Mouse (Mus musculus) cerebellum, postnatal 10 days (tissue): Measurements from ENCODE around the gene Snf8.

Source experiments
- DNase-seq, 2 experiments: peaks; one replicate each; pipeline ENCODE4 v3.0.0; 2021; ENCODE audit warnings: mixed read lengths in 2 of 2

Gene Snf8

DNA sequence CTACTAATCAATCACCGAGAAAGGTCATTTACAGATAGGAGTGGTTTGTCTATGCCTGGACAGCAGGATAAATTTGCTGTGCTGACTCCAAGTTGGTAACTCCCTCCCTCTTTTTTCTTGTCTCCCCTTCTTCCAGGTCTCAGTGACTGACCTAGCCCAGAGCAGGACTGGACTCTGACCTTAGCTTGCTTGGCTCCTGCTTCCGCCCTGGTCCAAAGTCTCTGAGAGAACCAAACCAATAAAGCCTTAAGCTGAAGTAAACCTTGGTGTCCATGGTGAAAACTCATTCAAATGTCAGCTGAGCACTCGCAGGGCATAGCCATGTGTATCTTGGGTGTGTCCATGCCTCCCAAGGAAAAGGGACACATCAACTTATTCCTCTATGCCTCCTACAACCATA lies 4.1 kb upstream of the Snf8 start:
- DNase-seq: no peak

DNA sequence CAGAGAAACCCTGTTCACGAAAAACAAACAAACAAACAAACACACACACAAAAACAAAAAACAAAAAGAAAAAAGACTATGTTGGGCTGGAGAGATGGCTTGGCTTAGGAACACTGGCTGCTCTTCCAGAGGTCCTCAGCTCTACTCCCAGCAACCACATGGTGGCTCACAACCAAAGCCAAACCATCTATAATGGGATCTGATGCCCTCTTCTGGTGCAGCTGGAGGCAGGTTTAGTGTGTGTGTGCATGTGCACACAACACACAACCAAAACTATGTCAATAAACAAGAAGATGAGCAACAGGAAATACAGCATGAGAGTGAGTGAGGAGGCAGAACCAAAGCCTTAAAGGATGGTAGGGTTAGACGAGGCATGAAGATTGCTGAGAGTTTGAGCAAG lies 3.0 kb upstream of the Snf8 start:
- DNase-seq: no peak

DNA sequence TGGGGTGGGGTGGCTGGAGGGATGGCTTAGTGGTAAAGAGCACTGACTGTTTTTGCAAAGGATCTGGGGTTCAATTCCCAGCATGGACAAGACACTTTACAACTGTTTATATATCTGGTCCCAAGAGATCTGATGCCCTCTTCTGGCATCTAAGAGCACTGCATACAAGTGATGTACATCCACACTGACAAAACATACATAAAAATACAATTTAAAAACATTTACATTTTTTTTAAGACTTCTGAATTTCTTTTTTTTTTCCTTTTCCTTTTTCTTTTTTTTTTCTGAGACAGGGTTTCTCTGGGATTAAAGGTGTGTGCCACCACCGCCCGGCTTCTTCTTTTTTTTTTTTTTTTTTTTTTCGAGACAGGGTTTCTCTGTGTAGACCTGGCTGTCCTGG lies 1.4 kb upstream of the Snf8 start:
- DNase-seq: no peak

DNA sequence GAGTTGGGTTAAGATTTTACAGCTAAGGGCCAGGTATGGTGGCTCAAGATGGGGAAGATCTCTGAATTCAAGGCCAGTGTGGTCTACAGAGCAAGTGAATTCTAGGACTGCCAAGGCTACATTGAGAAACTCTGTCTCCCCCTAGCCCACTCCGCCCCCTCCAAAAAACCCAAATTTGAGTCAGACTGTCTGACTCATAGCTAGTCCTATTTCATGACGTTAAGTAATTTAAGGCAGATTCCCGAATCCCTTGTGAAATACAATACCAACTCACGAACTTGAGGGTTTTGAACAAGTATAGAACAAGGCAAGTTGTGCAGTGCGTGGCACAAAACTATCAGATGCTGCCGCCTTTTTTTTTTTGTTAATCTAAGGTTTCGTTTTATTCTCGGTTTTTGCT lies 569 bp upstream of the Snf8 start:
- DNase-seq: no peak

DNA sequence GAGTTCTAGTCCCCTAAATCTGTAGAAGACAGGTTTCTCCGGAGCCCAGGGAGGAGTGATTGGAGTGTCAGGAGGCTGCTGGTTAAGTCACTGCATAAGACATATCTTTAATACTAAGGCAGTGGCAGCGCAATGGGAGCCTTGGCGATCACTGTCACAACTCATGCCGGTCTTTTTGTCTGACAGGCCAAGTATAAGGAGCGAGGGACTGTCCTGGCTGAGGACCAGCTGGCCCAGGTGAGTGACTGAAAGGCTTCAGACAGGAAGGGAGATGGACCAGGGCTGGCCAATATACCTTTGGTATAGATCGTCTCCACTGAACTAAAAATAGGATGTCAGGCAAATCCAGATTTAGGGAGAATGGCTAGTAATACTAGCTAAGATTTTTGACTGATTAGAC lies 448 bp downstream of the Snf8 start:
- peak; percentile 74 to 80 for DNase-seq

DNA sequence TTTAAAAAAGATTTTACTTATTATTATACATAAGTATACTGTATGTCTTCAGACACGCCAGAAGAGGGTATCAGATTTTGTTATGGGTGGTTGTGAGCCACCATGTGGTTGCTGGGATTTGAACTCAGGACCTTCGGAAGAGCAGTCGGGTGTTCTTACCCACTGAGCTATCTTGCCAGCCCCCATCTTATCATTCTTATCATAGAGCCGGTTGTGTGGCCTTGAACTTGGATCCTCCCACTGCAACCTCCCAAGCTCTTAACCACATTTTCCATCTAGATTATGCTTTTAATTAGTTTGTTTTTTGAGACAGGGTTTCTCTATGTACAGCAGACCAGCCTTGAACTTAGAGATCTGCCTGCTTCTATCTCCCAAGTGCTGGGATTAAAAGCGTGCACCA lies 2.8 kb downstream of the Snf8 start:
- no peak for DNase-seq

DNA sequence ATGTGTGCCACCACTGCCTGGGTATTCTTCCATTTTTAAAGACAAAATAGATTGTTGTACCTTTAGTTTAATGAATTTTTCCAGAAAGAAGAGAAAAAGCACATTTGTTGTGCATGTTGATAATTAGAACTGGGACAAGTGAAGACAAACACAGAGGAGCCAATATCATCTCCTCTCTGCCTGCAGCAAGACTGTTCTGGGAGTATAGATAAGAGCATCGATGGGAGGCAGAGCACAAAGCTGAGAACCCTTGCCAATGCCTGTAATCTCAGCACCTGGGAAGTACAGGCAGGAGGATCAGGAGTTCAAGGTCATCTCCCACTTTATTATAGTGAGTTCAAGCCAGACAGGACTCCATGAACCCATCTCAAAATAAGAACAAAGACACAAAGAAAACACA lies 3.9 kb downstream of the Snf8 start:
- DNase-seq: no peak

DNA sequence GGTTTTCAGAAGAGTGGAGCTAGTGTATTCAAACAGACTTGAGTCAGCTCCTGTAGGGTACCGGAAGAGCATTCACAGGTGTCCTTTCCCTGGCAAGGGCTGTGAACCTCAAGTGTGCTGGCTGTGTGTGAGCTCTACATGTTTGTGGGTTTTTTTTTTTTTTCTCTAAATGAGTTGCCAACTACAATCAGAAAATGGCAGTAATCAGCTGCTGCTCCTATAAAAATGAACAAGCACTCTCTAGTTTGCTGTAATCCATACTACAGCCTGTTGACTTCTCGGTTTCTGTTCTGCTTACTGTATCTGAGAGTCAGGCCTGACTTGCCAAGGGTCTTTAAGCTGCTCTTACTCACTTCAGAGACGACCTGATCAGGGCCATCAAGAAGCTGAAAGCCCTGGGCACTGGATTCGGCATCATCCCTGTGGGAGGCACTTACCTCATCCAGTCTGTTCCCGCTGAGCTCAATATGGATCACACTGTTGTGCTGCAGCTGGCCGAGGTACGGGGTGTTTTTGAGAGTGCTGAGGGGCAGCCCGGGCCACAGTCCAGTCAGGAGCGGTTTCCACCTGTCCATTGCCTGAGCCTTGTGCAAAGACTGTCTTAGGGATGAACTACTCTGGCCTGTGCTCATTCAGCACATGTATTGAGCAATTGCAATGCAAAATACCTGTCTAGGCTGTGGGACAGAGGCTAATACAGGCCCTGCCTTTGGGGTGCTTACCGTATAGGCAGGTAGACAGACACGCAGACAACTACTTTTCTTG lies 10.3 kb downstream of the Snf8 start:
- DNase-seq: no peak

DNA sequence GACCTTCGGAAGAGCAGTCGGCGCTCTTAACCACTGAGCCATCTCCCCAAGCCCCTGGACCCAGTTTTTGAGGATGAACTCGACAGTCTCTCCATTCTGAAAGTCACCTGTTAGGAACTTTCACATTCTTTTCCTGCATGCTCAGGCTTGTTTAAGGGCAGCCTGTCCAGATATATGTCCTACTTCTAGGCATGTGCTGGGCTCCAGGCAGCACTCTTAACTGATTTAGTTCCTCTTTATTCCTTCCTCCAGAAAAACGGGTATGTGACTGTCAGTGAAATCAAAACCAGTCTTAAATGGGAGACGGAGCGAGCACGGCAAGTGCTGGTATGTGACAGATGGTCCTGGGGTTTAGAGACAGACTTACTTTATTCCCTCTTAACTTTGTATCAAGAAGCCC lies 11.3 kb downstream of the Snf8 start:
- no peak for DNase-seq

DNA sequence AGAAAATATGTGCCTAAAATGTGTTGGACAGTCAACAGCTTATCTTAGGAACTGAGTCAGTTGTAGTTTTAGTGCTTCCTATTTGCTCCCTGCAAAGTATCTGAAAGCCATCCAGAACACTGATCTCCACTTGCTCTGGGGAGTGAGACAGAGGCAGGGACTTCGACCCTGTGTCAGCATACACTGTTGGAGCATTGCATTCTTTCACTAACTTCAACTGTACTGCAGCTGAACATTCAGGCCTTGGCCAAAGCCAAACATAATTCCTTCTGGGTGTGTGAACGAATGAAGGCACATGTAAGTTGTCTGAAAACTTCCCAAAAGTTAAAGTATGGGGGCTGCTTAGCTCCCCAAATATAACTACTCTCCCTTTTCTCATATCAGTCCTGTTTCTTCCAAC lies 12.1 kb downstream of the Snf8 start:
- no peak for DNase-seq

DNA sequence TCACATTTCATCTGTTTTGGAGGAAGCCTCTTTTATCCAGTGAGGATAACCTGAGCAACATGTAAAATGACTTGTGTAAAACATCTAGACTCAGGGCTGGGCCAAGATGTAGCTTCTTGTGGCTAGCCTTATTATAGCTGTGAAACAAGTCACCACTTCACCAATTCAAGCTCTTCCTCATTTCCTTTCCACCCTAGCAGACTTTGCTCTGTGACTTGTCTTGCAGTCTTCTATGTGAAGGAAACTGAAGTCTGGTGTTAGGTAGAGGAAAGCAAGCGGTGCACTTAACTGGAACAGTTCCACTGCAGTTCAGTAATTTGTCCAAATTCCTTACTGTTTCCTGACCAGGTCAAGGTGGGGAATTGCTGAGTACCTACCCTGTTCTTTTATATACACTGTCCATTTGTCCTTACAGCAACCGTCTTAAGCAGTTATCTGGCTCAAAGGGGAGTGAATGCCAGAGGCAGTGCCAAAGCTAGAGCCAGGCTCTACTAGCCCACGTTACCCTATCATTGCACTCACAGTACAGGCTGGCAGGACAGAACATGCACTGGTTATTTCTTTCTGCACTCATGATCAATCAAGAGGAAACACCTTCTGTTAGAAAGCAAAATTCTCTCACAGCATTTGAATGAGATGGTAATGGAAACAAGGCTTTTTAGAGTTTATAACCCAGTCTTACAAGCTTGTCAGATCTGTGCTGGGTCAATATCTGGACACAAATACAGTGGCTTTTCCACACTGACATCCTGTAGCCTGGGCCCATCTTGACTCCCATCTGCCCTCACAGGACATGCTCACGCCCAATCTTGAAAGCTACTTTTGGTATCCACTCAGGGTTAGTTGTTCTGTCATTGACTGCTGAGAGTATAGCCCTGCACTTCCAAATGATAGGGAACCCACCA lies 13.0 kb downstream of the Snf8 start:
- no peak for DNase-seq

DNA sequence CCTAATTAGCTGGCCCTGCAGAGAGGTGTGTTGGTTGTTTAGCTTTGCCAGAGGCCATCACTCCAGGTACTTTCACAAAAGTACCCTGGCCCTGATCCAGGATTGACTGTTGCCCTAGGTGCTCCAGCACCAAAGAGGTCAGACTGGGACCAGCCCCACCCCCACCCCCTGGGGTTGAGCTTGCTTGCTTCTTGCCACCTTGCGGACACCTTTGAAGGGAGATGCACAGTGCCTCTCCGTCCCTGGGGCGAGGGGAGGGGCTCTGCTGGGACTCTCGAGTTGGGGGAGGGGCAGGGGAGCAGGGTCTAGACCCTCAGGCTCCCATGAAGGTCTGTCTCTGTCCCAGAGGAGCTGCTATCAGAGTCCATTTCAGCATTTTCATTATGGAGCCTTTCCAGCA lies 15.3 kb downstream of the Snf8 start:
- DNase-seq: peak in 1 of 2 experiments; percentile 22

DNA sequence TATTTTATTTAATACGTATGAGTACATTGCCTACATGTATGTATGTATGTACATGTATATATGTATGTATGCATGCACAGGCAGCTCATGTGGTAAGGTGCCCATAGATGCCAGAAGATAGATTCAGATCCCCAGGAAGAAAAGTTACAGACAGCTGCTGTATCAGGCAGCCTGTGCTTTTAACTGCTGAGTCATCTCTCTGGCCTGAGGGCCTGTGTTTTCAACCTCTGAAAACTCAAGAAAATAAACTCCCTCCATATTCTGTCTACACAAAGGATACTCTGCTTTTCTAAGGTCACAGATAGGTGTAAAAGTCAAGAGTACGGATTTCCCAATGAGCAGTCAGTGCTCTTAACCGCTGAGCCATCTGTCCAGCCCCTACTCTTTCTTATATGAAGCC lies 16.2 kb downstream of the Snf8 start:
- DNase-seq: no peak

DNA sequence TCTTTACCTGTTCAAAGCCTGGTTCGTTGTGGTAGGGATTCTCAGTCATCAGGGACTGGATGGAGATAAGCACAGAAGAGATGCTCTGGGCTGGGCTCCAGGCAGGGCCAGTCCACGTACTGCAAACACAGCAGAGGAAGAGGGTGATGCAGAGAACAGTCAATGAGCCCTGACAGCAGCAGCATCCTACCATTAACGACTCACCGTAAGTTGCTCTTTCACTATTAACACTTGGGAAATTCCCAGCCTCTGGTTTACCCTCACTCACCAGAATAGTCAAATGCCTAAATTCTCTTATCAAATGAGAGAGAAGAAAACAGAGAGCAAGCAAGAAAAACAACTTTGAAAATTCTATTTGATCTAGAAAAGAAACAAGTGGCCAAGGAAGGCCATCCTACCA lies 23.6 kb downstream of the Snf8 start:
- DNase-seq: no peak

DNA sequence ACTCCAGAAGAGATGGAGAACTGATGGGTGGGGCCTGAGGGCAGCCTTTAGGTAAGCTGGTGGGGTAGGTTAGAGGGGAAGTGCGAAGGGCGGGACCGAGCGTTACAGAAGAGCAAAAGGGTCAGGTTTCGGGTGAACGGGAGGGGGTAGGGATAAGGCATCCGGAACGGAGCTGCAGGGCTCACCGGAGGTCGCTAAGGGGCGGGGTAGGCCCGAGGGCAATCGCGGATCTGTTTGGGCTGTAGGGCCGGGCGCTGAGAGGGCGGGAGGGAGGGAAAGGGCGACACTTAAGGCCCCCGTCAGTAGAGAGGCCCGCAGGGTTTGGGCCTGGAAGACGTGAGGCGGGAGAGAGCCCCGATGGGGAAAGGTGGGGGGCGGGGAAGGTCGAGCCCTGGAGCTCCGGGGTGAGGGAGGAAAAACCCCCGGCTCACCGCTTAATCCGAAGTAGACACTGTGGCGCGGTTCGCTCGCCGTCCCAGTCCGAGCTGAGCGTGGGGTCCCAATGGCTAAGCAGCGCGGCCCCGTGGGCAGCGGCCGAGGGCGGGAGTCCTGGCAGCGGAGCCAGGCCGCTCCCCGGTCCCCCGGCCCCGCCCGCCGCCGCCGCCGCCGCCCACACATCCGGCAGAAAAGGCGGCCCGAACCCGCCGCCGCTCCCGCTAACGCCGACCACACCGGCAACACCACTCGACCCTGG lies 30.0 kb downstream of the Snf8 start:
- DNase-seq: no peak

DNA sequence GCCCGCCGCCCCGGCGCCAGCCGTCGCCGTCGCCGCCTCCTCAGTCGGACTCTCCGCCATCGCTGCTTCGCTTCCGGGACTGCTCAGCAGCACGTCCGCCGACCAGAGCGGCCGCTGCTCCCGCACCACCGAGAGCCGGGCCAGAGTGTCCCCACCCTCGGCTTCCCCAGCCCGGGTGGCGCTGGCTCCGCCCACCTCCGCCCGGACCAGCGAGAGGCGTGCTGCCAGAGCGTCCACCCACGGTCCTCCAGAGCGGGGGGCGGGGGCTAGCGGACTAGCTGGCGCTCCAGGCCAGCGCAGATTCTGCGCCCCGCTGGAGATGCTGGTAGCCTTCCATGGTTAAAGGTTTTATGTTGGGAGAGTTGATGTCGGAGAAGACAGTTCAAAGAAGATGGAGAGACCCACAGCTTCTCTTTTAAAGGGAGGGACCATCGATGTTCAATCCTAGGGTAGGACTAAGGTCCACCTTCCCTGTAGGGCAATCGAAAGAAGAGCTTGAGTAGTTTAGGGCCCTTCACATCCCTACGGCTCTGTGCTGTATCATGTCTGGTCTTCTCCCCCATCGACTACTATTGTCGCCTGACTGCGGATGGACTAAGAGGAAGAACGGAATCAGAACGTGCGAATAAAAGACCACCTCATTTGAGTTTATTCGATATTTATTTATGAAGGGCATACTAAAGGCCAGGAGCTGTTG lies 30.7 kb downstream of the Snf8 start, which contains the start of gene Ube2z:
TSS of gene Ube2z (minus strand) at position 174 of the 697 bp plus-strand sequence.
- DNase-seq: peak; percentile 100

DNA sequence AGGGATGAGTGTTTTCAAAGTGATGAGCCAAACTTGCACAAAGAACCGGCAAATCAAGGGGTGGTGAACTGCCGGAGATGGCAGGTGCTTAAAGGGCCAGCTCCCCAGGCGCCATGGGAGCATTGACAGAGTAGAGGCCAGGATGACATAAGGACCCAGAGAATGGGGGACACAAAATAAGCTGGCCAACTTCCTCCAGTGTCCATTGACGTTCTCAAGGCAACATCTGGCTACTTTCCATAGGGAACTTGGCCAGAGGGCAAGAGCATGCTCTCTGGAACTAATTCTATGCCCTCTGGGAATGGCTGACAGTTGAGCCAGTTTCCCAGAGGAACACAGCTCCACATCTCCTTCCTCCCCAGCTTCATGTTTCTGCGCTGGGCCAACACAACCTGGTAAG lies 33.5 kb downstream of the Snf8 start:
- DNase-seq: peak in 1 of 2 experiments; percentile 43

DNA sequence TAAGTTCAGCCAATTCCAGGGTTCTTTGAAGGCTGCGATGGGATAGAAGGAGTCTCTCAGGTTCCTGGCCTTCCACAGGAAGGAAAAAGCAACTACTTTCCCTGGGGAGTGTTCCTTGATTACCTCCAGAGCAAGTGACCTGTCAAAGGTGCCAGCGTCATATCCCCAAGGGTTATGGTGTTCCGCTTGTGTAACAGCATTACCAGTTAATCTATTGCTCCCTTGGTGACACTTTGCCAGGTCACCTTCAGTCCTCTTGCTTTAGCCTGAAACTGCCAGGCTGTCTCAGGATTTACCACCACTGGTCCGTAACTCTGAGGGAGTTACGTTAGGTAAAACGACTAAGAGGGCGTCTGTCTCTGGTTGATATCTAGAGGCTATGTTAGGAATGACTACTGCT lies 35.7 kb downstream of the Snf8 start:
- no peak for DNase-seq

DNA sequence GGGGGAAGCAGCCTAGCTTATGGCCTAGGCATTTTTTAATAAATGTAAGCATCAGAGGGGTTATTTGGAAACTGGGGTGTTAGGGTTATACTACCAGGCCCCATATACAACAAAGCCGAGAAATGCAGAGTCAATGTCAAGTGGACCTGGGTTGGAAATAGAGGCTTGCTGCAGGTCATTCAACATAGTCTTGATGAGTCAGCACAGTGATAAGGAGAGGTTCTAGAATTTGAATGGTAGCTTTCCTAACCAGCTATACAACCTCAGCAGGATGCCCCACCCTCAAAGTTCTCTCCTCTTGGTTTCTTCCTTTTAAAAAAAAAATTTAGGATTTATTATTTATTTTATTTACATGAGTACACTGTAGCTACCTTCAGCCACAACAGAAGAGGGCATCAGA lies 36.3 kb downstream of the Snf8 start:
- DNase-seq: no peak

DNA sequence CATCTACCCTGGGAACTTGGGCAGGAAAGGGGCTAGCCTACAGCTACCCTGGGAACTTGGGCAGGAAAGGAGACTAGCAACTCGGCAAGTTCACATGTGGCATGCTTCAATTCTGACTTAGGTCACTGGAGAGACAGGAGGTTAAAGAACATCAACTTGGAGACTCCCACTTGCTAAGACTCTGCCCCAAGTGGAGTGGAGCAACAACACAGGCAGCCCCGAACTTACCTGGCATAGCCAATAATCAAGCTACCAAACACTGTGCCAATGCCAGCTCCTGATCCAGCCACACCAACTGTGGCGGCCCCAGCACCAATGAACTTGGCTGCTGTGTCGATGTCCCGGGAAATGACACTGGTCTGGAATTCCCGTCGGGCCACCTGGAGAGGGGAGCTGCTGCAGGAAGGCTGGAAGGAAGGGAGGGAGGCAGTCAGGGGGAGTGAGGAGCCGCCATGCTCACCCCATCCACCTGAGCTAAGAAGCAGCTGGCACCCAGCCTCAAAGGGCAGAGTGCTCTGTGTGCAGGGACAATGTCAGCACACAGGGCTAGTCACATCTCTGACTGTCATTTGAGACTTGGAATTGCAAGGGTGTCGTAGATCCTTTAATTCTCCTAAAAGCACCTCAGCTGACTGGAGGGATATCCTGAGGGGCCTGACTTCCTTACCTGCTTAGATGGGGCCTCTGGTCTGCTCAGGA lies 38.8 kb downstream of the Snf8 start:
- peak in 1 of 2 experiments; percentile 24 for DNase-seq

DNA sequence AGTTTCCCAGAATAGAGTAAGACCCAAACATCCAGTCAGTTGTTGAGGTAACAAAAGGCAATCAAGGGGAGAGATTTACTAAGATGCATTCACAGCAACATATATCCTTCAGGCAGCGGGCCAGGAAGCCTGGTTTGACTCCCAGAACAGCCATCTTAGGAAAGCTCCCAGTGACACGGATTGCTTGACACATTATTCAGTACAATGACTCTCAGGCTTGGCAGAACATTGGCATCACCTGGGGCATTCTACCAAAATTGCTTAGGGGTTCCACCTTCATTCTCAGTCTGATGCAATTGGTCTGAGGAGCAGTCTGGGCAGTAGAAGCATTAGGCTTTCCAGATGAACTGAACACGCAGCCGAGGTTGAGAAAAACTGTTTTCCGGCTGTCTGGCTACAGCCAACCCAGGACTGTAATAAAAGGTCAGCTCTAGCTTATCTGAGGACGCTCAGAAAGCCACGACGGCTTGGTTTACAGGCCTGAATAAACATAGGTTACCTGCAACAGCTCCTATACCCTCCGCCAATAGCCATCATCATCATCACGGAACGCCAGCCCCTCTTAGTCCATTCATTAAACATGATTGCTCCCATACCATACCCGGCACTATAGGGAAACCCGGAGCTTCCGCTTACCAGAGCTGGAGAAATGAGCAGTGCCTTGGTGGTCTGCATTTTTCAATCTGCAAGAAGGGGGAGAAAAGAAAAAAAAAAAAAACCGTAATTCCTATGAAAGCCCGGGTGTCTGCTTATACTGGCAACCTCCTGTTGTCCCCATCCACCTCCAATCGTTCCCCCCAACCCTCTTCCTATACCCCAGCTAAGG lies 39.9 kb downstream of the Snf8 start:
- DNase-seq: peak; percentile 56 to 70
